Mouse (Mus musculus) C2C12 (cell line): ENCODE measurements around the gene Rtl1. TPM values are rescaled to one million over a fixed set of nuclear protein-coding genes. Genes with fewer than 3 reads are reported as not detected.

Experiments used
- H3K27me3 ChIP-seq: one replicate; pipeline ENCODE4 v1.6.1; 2011; ENCODE audit not compliant: control insufficient read depth, insufficient read depth, insufficient read length
- H3K36me3 ChIP-seq: one replicate; pipeline ENCODE4 v1.6.1; 2011; ENCODE audit not compliant: control insufficient read depth, insufficient read depth
- H3K4me3 ChIP-seq: one replicate; pipeline ENCODE4 v1.5.1; 2011; ENCODE audit warnings: mild to moderate bottlenecking, control low read depth; ENCODE audit not compliant: poor library complexity, insufficient read depth, severe bottlenecking
- H3K79me2 ChIP-seq: one replicate; pipeline ENCODE4 v1.6.1; 2011; ENCODE audit not compliant: control insufficient read depth, insufficient read depth
- H3K79me3 ChIP-seq: one replicate; pipeline ENCODE4 v1.6.1; 2011; ENCODE audit warnings: low read depth, control low read depth
- H3ac ChIP-seq: one replicate; pipeline ENCODE3; 2011; ENCODE audit warnings: low read depth; ENCODE audit not compliant: control insufficient read depth, insufficient read length
- CEBPB ChIP-seq: IDR thresholded peaks from one replicate; pipeline ENCODE4 v1.6.1; 2011; ENCODE audit warnings: low read depth, mild to moderate bottlenecking, control low read depth, moderate library complexity
- CTCF ChIP-seq: IDR thresholded peaks from one replicate; pipeline ENCODE4 v1.5.1; 2011; ENCODE audit not compliant: control insufficient read depth, insufficient read depth, insufficient read length
- FOSL1 ChIP-seq: IDR thresholded peaks from one replicate; pipeline ENCODE4 v1.8.0; 2011; ENCODE audit warnings: mild to moderate bottlenecking, low read length; ENCODE audit not compliant: poor library complexity, insufficient read depth, severe bottlenecking
- MAX ChIP-seq: IDR thresholded peaks from one replicate; pipeline ENCODE4 v1.6.1; 2011; ENCODE audit warnings: mild to moderate bottlenecking, control low read depth
- MYOD1 ChIP-seq: IDR thresholded peaks from one replicate; pipeline ENCODE4 v1.6.1; 2011; ENCODE audit warnings: low read depth; ENCODE audit not compliant: control insufficient read depth, insufficient read length
- MYOG ChIP-seq: IDR thresholded peaks from one replicate; pipeline ENCODE4 v1.6.1; 2011; ENCODE audit not compliant: control insufficient read depth, insufficient read length; ENCODE audit errors: extremely low read depth
- USF1 ChIP-seq: IDR thresholded peaks from one replicate; pipeline ENCODE4 v1.6.1; 2011; ENCODE audit warnings: low read depth, mild to moderate bottlenecking, control low read depth, moderate library complexity
- polyA plus RNA-seq: library from polyadenylated mRNA; unstranded; fragments of >200 nt; fragmentation: generic; extraction: Trizol; gene quantifications from one replicate; pipeline ENCODE4 v1.2.1, GENCODE M21; 2012; ENCODE audit warnings: missing spikeins

Rtl1 gene
- polyA plus RNA-seq, 1 experiment, result not detected

DNA sequence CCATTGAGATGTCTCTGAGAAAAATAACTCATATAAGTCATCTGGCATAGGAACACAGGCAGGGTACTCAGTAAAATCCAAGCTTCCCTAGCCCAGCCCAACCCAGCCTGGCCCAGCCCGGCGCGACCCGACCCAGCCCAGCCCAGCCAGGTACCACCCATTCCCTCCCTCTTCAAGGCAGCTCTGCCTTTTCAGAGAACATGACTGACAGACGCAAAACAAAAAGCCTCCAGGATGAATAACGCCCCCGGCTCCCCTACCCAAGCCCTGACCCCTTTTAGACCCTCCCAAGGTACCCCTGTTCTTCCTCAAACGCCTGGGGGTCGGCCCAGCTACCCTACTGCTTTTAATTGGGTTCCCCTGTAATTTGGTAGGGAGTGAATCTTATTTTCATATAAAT lies 7.8 kb upstream of the Rtl1 start:
- H3K36me3 ChIP-seq, result no peaks in the 10 kb centered on the region

DNA sequence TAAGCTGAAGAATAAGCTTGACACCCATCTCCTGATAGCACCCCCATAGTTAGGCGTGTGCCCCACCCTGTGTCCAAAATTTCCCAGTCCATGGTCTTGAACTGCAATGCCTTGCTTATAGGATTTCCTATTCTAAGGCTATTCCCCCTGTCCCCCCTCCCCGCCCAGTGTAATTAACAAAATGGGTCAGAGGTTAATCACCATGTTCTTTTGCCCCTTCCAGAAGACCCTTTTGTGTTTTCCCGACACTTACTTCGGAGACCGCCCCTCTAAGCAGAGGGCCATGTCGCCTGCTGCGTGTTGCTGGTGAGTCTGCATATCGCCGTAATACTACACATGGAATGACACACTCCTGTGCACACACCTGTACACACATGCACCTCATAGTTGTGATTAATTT lies 7.1 kb upstream of the Rtl1 start:
- Histone ChIP-seq H3K36me3 (no peaks in the 10 kb centered on the region), H3K27me3 (peaks cover 40% of the 10 kb centered on the region), H3K79me3 (no peaks in the 10 kb centered on the region), H3K4me3 (no peak overlapping the region), H3K79me2 (no peaks in the 10 kb centered on the region), H3ac (no peak overlapping the region)
- TF ChIP-seq MYOG (no peak), USF1 (no peak), CTCF (no peak), MAX (no peak), CEBPB (no peak), MYOD1 (no peak), FOSL1 (no peak)

More for the DNA sequence above, 7.8 kb upstream of the Rtl1 start:
- H3K79me3 ChIP-seq, result no peaks in the 10 kb centered on the region
- TF ChIP-seq CTCF (no peak), MAX (no peak), USF1 (no peak), FOSL1 (no peak), MYOG (no peak), CEBPB (no peak), MYOD1 (no peak)
- H3K79me2 ChIP-seq, result no peaks in the 10 kb centered on the region
- peaks cover 40% of the 10 kb centered on the region for H3K27me3 ChIP-seq
- no peak overlapping the region for H3K4me3 ChIP-seq
- no peak overlapping the region for H3ac ChIP-seq

DNA sequence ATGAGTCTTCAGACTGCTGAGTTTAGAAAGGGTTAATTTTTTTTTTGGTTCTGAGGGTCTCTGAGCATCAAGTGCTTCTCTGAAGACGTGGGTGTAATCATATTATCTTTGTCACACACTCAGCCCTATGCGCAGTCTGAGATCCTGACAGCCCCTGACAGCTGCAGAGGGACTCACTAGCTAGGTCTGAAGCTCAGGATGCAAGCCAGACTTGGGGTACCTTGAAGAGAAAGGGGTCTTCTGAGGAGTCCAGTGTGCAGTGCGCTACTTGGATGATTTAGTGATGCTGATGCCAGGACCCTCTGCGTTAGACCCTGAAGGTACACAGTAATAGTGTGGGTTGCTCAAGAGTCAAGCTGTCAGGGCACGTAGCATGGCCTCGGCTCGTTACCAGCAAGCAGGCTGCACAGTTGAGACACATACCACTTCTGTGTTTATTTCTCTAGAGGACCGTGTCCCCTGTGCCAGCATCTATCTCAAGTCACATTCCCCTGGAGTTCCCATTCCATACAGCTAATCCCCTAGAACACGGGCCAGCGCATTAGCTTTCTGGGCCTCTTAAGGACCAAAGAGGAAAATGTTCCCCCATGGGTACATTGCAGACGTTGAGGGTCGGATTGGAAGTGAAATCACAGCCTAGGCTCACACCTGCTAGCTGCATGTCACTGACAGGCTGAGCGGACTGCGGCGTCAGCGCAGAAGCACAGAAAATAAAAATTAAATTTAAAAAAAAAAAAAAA lies 5.0 kb upstream of the Rtl1 start:
- Histone ChIP-seq H3K4me3 (no peak overlapping the region), H3K79me2 (no peaks in the 10 kb centered on the region), H3K79me3 (no peaks in the 10 kb centered on the region), H3ac (no peak overlapping the region), H3K36me3 (no peaks in the 10 kb centered on the region), H3K27me3 (peaks cover 34% of the 10 kb centered on the region)
- TF ChIP-seq CTCF, result no peak
- TF ChIP-seq MYOD1, result no peak
- no peak for TF ChIP-seq MYOG
- TF ChIP-seq CEBPB, result no peak
- TF ChIP-seq FOSL1, result no peak
- no peak for TF ChIP-seq MAX
- no peak for TF ChIP-seq USF1

DNA sequence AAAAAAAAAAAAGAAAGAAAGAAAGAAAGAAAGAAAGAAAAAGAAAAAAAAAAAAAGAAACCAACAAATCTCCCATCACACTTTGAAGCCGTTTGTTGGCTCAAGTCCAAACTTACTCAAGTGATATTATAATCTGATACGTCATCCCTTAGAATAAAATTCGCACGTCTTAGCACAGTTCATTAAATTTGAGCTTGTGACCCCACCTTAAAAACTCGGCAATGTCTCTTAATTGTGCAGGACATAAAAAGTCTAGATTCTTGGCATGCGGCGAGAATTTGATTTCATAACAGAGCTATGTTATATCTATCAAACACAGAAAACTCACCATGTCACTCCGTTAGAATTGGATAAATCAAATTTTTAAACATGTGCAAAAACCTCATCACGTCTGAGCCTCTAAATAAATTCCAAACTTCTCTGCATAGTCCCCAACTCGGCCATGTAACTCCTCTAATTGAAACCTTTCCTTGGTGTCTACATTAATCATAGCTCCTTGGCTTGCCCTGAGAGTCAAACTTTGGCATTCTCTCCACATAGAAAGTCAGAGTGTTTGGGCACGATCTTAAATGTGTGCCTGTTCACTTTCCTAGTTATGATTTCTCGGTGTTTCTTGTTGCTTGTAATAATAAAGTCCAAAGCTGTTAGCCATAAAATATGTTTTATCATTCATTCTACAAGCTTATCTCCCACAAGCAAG lies 1.4 kb downstream of the Rtl1 start:
- no peaks in the 10 kb centered on the region for H3K79me2 ChIP-seq
- H3K4me3 ChIP-seq, result no peak overlapping the region
- TF ChIP-seq MYOD1 (no peak), CEBPB (no peak), MAX (no peak), CTCF (no peak), USF1 (no peak), FOSL1 (no peak), MYOG (no peak)
- no peaks in the 10 kb centered on the region for H3K79me3 ChIP-seq
- H3K27me3 ChIP-seq, result peaks cover 15% of the 10 kb centered on the region
- no peak overlapping the region for H3ac ChIP-seq
- H3K36me3 ChIP-seq, result no peaks in the 10 kb centered on the region

DNA sequence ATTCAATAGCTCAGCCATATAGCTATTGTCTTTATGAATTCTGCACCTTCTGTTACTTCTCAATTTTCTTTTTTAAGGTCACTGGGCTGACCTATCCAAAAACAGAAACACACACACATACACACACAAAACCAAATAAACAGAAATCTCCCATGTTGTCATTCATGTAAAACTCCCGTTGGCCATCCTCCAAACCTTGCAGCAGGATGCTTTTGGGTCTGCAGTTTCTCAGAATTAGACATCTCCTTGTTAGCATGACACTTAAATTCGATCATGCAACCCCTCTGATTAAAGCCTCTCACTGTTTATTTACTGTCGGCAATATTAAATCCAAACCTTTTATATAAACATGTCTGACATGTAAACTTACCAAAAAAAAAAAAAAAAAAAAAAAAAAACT lies 3.4 kb downstream of the Rtl1 start:
- no peak for TF ChIP-seq CTCF
- TF ChIP-seq MYOD1, result no peak
- TF ChIP-seq MYOG, result no peak
- TF ChIP-seq MAX, result no peak
- no peak for TF ChIP-seq CEBPB
- Histone ChIP-seq H3K36me3 (no peaks in the 10 kb centered on the region), H3K27me3 (peaks cover 9% of the 10 kb centered on the region), H3K4me3 (no peak overlapping the region), H3K79me2 (no peaks in the 10 kb centered on the region), H3K79me3 (no peaks in the 10 kb centered on the region), H3ac (no peak overlapping the region)
